Mouse (Mus musculus) kidney, adult 2 months (tissue): ENCODE results near the gene Gal3st1. TPM values are rescaled to one million over a fixed set of nuclear protein-coding genes. Genes with fewer than 3 reads are reported as not detected.
"Not testable (repeated sequence)": the region's sequence is repeated elsewhere in the genome, so short reads cannot be mapped to it uniquely, and the experiment has no call there.

ENCODE experiments used
- DNase-seq: peaks from one replicate; pipeline ENCODE4 v3.0.0; 2021
- H3K27ac ChIP-seq: fragments of 200-500 bp; 2 replicates; pipeline ENCODE4 v1.5.1; 2012; ENCODE audit warnings: low read depth, low read length, control low read depth, inconsistent platforms; ENCODE audit not compliant: insufficient read depth
- H3K27me3 ChIP-seq: fragments of 200-500 bp; replicated peaks from 2 replicates; pipeline ENCODE4 v1.6.1; 2012; ENCODE audit warnings: mild to moderate bottlenecking, moderate library complexity, low read length, inconsistent platforms; ENCODE audit not compliant: control insufficient read depth, insufficient read depth
- H3K36me3 ChIP-seq: fragments of 200-500 bp; 2 replicates; pipeline ENCODE4 v1.6.1; 2012; ENCODE audit warnings: mild to moderate bottlenecking, moderate library complexity, low read length, inconsistent platforms; ENCODE audit not compliant: control insufficient read depth, insufficient read depth
- H3K4me1 ChIP-seq: fragments of 200-500 bp; 2 replicates; pipeline ENCODE4 v1.6.1; 2011; ENCODE audit warnings: low read length; ENCODE audit not compliant: control insufficient read depth, insufficient read depth
- H3K4me3 ChIP-seq: fragments of 200-500 bp; 2 replicates; pipeline ENCODE4 v1.5.1; 2011; ENCODE audit warnings: mild to moderate bottlenecking, low read depth, low read length, control low read depth; ENCODE audit not compliant: insufficient read depth
- CTCF ChIP-seq: fragments of 200-500 bp; conservative IDR thresholded peaks from 2 replicates; pipeline ENCODE4 v1.5.1; 2011; ENCODE audit warnings: low read depth, mild to moderate bottlenecking, control low read depth, low read length, moderate library complexity, mixed read lengths; ENCODE audit not compliant: insufficient read depth, insufficient read length
- POLR2A ChIP-seq: fragments of 200-500 bp; IDR thresholded peaks from one replicate; pipeline ENCODE4 v1.6.1; 2011; ENCODE audit warnings: low read depth, low read length, control low read depth
- WGBS: fragments of 180-500 bp; shearing (Covaris S2); methylation state at CpG from one replicate; pipeline ENCODE4 v1.1.7; 2018; 5-methylcytosine and 5-hydroxymethylcytosine counted together
- polyA plus RNA-seq: library from polyadenylated mRNA; depleted of rRNA; stranded (reverse); fragments of >200 nt; gene quantifications from 2 replicates; pipeline ENCODE4 v1.2.3, GENCODE M21; 2012; rRNA removed

The Gal3st1 gene
- polyA plus RNA-seq, result 71.7 and 91.3 TPM in 2 replicates

- Histone ChIP-seq H3K27ac (peak within 1 kb of the TSS; percentile 95), H3K4me3 (peak within 1 kb of the TSS; percentile 78), H3K36me3 (no peaks in the 10 kb centered on the region; the same call in 1 of the 2 replicates), H3K27me3 (no peaks in the 10 kb centered on the region), H3K4me1 (peaks cover 23% of the 10 kb centered on the region; the same call in 1 of the 2 replicates)
- TF ChIP-seq POLR2A (no peak), CTCF (no peak)
- 3% methylated on average over 32 of the region's 37 CpGs for WGBS
- DNase-seq, result peak; percentile 77
Observed at GRCm38 (mm10) chr11:3983291-3983862, at the start of gene Gal3st1. Gal3st1 (plus strand) TSS chr11:3983636.

GRCm38 (mm10) chr11:3933756-3934285 is 49.6 kb upstream of the Gal3st1 start:
- H3K27me3 ChIP-seq, result no peaks in the 10 kb centered on the region
- no peak for TF ChIP-seq POLR2A
- no peak for TF ChIP-seq CTCF
- H3K4me1 ChIP-seq, result peaks cover 22% of the 10 kb centered on the region
- H3K36me3 ChIP-seq, result no peaks in the 10 kb centered on the region
- peak overlapping the region; percentile 7; the same call in 1 of the 2 replicates for H3K27ac ChIP-seq
- 80% methylated on average over 9 of the region's 9 CpGs for WGBS
- DNase-seq, result peak; percentile 74
- H3K4me3 ChIP-seq, result no peak overlapping the region

DNA sequence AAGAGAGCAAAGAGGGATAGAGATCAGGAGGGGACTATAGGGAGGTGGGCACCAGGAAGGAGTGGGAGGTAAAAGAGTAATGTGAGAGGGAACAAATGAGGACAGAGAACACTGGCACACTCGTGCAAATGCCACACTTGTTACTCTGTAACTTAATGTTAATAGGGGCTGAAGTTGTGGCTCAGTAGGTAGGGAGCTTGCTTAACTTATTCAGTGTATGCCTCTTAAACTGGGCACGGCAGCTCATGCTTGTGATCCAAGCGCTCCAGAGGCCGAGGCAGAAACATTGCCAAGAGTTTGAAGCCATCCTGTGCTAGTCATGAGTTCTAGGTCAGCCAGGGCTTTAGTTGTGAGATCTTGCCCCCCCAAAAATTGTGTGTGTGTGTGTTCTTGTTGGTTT is 48.3 kb upstream of the Gal3st1 start:
- WGBS, result 32% methylated on average over 4 of the region's 4 CpGs
- Histone ChIP-seq H3K27ac (peak overlapping the region; percentile 73; the same call in 1 of the 2 replicates), H3K27me3 (no peaks in the 10 kb centered on the region), H3K4me1 (peaks cover 22% of the 10 kb centered on the region), H3K4me3 (no peak overlapping the region), H3K36me3 (no peaks in the 10 kb centered on the region)
- TF ChIP-seq CTCF (no peak), POLR2A (no peak)
- peak; percentile 67 for DNase-seq

- Histone ChIP-seq H3K4me1 (peaks cover 22% of the 10 kb centered on the region), H3K27ac (no peak overlapping the region; the same call in 1 of the 2 replicates), H3K4me3 (no peak overlapping the region), H3K27me3 (no peaks in the 10 kb centered on the region), H3K36me3 (no peaks in the 10 kb centered on the region)
- no peak for DNase-seq
- 87% methylated on average over 3 of the region's 3 CpGs for WGBS
- TF ChIP-seq CTCF (no peak), POLR2A (no peak)
Observed at GRCm38 (mm10) chr11:3936318-3936717, 47.1 kb upstream of the Gal3st1 start.

GRCm38 (mm10) chr11:3937321-3937874 is 46.0 kb upstream of the Gal3st1 start:
- Histone ChIP-seq H3K4me3 (peak overlapping the region; percentile 40), H3K27me3 (no peaks in the 10 kb centered on the region), H3K4me1 (peaks cover 22% of the 10 kb centered on the region), H3K36me3 (no peaks in the 10 kb centered on the region), H3K27ac (peak overlapping the region; percentile 91)
- WGBS, result 54% methylated on average over 13 of the region's 13 CpGs
- peak; percentile 92 for DNase-seq
- TF ChIP-seq CTCF (no peak), POLR2A (peak; percentile 14)

DNA sequence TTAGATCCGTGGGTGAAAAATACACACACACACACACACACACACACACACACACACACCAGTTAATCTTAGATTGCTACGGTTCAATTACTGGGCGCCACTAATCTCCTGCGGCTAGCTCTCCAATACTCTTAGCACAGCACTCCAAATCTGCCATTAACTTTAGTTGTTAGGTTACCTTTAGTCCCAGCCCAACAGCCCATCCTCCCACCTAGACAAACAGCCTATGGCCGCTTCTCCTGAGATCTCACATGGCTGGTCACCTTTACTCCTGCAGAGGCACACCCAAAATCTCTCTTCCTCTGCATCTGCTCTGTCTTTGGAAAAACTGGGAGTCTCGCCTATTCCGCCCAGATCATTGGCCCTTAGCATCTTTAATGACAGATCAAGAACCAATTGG is 42.1 kb upstream of the Gal3st1 start:
- TF ChIP-seq POLR2A (no peak), CTCF (no peak)
- peak; percentile 55 for DNase-seq
- H3K27me3 ChIP-seq, result no peaks in the 10 kb centered on the region
- WGBS, result 64% methylated on average over 7 of the region's 7 CpGs
- no peaks in the 10 kb centered on the region for H3K36me3 ChIP-seq
- H3K4me3 ChIP-seq, result no peak overlapping the region
- H3K4me1 ChIP-seq, result no peaks in the 10 kb centered on the region; the same call in 1 of the 2 replicates
- no peak overlapping the region for H3K27ac ChIP-seq

DNA sequence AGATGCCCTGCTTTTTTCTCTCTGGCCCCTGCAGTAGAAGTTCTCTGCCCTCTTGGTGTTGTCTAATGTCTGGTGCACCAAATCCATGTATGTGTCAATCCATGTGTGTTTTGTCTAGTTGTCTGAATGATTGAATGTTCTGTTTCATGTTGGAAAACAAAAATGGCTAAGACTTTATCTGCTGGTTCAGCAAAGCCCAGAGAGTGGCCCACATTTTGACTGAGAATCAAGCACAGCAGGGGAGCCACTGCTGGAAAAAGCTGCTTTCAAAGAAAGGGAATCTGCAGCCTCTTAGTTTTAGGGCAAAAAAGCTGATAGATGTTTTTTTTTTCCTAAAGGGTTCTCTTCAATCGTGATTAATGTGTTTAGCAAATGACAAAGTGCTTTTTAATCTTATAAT is 37.0 kb upstream of the Gal3st1 start:
- Histone ChIP-seq H3K36me3 (no peaks in the 10 kb centered on the region), H3K27ac (no peak overlapping the region), H3K4me1 (no peaks in the 10 kb centered on the region; the same call in 1 of the 2 replicates), H3K27me3 (no peaks in the 10 kb centered on the region), H3K4me3 (no peak overlapping the region)
- no peak for DNase-seq
- no peak for TF ChIP-seq POLR2A
- TF ChIP-seq CTCF, result no peak
- 24% methylated on average over 1 of the region's 1 CpGs for WGBS

DNA sequence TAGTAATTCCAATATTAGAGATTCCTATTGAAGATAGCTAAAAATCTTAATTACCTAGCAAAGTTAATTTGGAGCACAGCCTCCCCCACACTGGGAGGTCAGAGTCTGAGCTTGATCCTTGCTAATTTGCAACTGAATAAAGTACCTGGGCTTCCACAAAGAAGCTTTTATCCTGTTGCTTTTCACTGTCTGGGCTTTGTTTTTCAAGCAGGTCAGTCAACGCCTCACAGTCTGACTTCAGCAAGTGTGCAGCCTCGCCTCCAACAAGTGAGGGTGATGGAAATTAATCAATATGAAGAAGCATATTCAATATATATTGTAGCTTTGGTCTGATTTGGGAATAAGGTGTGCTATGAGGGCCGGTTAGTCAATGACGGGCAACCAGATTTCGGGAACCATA is 28.6 kb upstream of the Gal3st1 start:
- not testable (repeated sequence) for H3K4me1 ChIP-seq, H3K27ac ChIP-seq, H3K36me3 ChIP-seq, H3K27me3 ChIP-seq, DNase-seq, H3K4me3 ChIP-seq
- WGBS, result 92% methylated on average over 5 of the region's 5 CpGs

- 81% methylated on average over 4 of the region's 4 CpGs for WGBS
- not testable (repeated sequence) for H3K4me3 ChIP-seq, DNase-seq, H3K27ac ChIP-seq, H3K27me3 ChIP-seq, H3K4me1 ChIP-seq, H3K36me3 ChIP-seq
Observed at GRCm38 (mm10) chr11:3955371-3955770, 28.1 kb upstream of the Gal3st1 start.
